Mouse (Mus musculus) stomach, embryonic 15.5 days (tissue): ENCODE measurements at regions not wholly inside any gene's neighbourhood (a gene's known extent, or its start where the extent isn't known, plus 50 kb on each side); places are given as distances from the start of the nearest gene placed in this dataset.

ENCODE experiments used
- ATAC-seq: fragments of 200-750 bp; cut with Nextera tagmentation; 2 replicates; pipeline ENCODE4 v1.8.0; 2017; ENCODE audit warnings: low read depth, moderate number of reproducible peaks, moderate TSS enrichment; ENCODE audit not compliant: insufficient read depth, low FRiP score
- H3K27ac ChIP-seq: fragments of 300-500 bp; sonication (generic); 2 replicates; pipeline ENCODE4 v1.5.1; 2015; ENCODE audit warnings: mild to moderate bottlenecking, inconsistent platforms
- H3K27me3 ChIP-seq: fragments of 300-500 bp; sonication (generic); replicated peaks from 2 replicates; pipeline ENCODE4 v1.6.1; 2015; ENCODE audit warnings: inconsistent platforms
- H3K36me3 ChIP-seq: fragments of 300-500 bp; sonication (generic); 2 replicates; pipeline ENCODE4 v1.6.1; 2015; ENCODE audit warnings: inconsistent platforms
- H3K4me1 ChIP-seq: fragments of 300-500 bp; sonication (generic); 2 replicates; pipeline ENCODE4 v1.6.1; 2015; ENCODE audit warnings: inconsistent platforms
- H3K4me2 ChIP-seq: fragments of 300-500 bp; sonication (generic); 2 replicates; pipeline ENCODE4 v1.6.1; 2015; ENCODE audit warnings: mild to moderate bottlenecking, inconsistent platforms
- H3K4me3 ChIP-seq: fragments of 300-500 bp; sonication (generic); replicated peaks from 2 replicates; pipeline ENCODE4 v1.5.1; 2015; ENCODE audit warnings: inconsistent platforms
- H3K9ac ChIP-seq: fragments of 300-500 bp; sonication (generic); 2 replicates; pipeline ENCODE4 v1.6.1; 2015; ENCODE audit warnings: inconsistent platforms
- H3K9me3 ChIP-seq: fragments of 300-500 bp; sonication (generic); 2 replicates; pipeline ENCODE4 v1.6.1; 2016; ENCODE audit warnings: inconsistent platforms
- WGBS: fragments of 180-500 bp; shearing (Covaris S2); methylation state at CpG from one replicate; pipeline ENCODE4 v1.1.7; 2015; 5-methylcytosine and 5-hydroxymethylcytosine counted together

DNA sequence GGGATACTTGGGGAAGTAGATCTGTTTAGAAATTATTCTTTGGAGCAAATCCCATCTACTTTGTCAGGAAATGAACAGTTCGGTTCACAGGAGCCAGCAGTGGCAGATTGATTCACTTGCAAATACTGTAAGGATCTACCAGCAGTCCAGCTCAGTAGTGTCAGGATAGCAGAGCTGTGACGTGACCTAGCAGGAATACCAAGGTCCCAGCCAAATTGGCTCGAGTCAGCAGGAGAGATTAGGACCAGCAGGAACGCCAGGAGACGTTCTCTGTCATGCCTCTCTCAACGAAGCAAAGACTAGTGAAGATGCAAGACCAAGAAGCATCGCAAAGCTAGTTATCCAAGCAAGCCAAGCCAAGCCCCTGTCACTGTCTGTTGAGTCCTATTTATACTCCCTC lies 210.2 kb upstream of the Atp6ap2 start:
- Histone ChIP-seq H3K36me3 (no peaks in the 10 kb centered on the region), H3K4me1 (no peaks in the 10 kb centered on the region), H3K4me3 (no peak overlapping the region), H3K27ac (no peak overlapping the region), H3K9ac (no peak overlapping the region), H3K9me3 (no peaks in the 10 kb centered on the region), H3K27me3 (no peaks in the 10 kb centered on the region), H3K4me2 (no peak overlapping the region)
- 67% methylated on average over 7 of the region's 7 CpGs for WGBS
- no peak for ATAC-seq

DNA sequence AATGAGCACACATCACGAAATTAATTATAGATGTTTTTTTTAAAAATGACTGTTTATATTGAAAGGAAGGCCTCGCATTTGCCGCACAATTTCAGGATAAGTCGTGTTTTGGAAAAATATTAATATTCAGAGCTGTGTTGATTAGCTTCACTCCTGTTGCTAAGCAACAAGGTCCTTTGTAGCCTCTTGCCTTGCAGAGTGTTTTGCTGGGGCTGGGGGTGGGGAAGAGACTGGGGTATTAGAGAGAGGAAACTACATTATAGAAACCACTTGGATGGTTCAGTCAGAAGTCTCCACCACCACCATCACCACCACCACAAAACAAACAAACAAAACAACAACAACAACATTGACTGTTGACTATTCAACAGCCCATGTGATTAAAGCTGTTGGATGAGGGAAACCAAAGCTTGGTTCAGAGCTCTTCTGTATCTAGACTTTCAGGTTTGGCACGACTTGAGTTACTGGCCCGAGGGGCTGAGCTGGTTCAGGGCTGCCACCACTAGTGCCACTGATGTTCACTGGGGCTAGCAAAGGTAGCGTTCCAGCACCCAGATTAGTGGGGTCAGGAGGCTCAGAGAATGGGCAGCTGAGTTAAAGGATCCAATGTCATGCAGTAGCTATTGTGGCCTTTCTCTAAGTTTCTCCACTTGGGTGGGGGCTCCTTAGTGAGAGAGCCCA lies 195.3 kb upstream of the Atp6ap2 start:
- Histone ChIP-seq H3K4me1 (no peaks in the 10 kb centered on the region), H3K9me3 (no peaks in the 10 kb centered on the region), H3K4me3 (no peak overlapping the region), H3K9ac (no peak overlapping the region), H3K27ac (no peak overlapping the region), H3K4me2 (no peak overlapping the region), H3K36me3 (no peaks in the 10 kb centered on the region), H3K27me3 (no peaks in the 10 kb centered on the region)
- WGBS: 64% methylated on average over 7 of the region's 7 CpGs
- ATAC-seq: no peak

DNA sequence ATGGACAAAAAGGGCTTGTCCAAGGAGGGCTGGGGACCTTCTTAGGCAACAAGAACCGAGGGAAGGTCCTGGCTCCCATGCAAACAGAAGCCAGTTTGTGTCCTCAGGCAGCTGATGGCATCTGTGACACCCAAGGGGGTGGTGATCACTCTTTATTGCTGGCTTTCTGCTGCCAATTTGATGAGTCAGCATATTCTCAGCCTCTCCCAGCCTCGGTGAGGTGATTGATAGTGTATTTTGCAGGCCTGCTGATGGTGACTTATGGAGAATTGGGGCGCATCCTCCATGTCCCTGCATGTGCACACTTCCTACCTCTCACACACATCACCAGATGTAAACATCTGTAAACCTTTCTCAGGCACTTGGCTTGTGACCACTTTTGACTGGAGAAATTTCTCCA lies 178.3 kb upstream of the Atp6ap2 start:
- H3K4me2 ChIP-seq: no peak overlapping the region
- no peaks in the 10 kb centered on the region for H3K4me1 ChIP-seq
- H3K36me3 ChIP-seq: no peaks in the 10 kb centered on the region
- H3K27ac ChIP-seq: no peak overlapping the region
- no peak overlapping the region for H3K4me3 ChIP-seq
- H3K27me3 ChIP-seq: no peaks in the 10 kb centered on the region
- WGBS: 54% methylated on average over 3 of the region's 3 CpGs
- no peaks in the 10 kb centered on the region for H3K9me3 ChIP-seq
- H3K9ac ChIP-seq: no peak overlapping the region
- ATAC-seq: no peak

DNA sequence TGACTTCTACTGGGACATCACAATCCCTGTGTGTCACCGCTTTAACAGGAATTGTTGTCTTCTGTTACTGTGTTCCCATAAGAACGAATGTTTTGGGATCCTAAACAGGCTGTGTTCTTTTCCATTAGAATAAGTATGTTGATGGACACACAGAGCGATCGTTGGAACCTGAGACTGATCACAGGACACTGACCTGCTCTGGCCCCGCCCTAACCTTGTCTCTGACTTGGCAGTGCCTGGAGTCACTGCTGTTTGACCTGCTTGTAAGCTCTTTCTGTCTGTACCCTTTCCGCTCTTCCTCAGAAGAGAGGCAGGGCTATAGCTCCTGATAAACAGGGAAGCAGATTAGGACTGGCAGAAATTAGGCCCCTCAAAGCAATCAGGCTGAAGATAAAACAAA lies 162.0 kb upstream of the Atp6ap2 start:
- Histone ChIP-seq H3K27ac (no peak overlapping the region), H3K9ac (no peak overlapping the region), H3K4me1 (no peaks in the 10 kb centered on the region), H3K36me3 (no peaks in the 10 kb centered on the region), H3K27me3 (no peaks in the 10 kb centered on the region), H3K4me3 (no peak overlapping the region), H3K4me2 (no peak overlapping the region), H3K9me3 (no peaks in the 10 kb centered on the region)
- WGBS: 76% methylated on average over 6 of the region's 6 CpGs
- no peak for ATAC-seq

DNA sequence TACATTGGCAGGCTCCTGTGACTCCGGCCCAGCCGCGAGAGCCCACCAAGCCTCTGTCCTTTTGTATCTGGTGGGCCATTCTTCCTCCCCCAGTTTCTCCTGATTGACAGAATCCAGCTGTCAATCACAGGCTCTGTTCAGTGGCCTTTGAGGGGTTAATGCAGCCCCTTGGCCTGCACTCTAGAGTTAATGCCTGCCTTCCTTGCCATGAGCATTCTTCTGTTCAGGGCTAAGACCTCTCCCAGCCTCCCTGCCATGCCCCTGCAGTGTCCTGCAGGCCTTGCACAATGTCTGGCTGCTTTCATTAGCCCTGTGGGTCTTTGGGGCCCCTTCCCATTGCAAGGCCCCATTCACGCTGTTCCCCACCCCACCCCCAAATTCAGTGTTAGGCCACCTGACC lies 160.9 kb upstream of the Atp6ap2 start:
- H3K4me1 ChIP-seq: no peaks in the 10 kb centered on the region
- H3K27ac ChIP-seq: no peak overlapping the region
- H3K27me3 ChIP-seq: no peaks in the 10 kb centered on the region
- WGBS: 77% methylated on average over 4 of the region's 4 CpGs
- no peak overlapping the region for H3K4me2 ChIP-seq
- no peak overlapping the region for H3K4me3 ChIP-seq
- no peaks in the 10 kb centered on the region for H3K9me3 ChIP-seq
- H3K9ac ChIP-seq: no peak overlapping the region
- no peaks in the 10 kb centered on the region for H3K36me3 ChIP-seq
- ATAC-seq: no peak

DNA sequence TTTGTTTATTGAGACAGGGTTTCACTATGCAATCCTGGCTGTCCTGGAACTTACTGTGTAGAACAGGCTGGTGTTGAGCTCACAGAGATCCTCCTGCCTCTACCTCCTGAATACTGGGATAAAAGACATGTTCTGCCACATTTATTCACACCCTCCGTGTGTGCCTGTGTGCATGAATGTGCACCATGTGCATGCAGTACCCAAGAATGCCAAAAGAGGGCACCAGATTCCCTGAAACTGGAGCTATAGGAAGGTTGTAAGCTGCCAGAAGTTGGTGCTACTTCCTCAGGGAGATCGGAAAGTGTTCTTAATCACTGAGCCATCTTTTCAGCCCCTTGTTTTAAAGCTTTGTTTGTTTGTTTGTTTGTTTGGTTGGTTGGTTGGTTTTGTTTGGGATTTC lies 155.3 kb upstream of the Atp6ap2 start:
- H3K9ac ChIP-seq: no peak overlapping the region
- no peaks in the 10 kb centered on the region for H3K9me3 ChIP-seq
- no peak for ATAC-seq
- no peaks in the 10 kb centered on the region for H3K4me1 ChIP-seq
- no peaks in the 10 kb centered on the region for H3K27me3 ChIP-seq
- no peak overlapping the region for H3K4me2 ChIP-seq
- 91% methylated on average over 2 of the region's 2 CpGs for WGBS
- H3K4me3 ChIP-seq: no peak overlapping the region
- H3K36me3 ChIP-seq: no peaks in the 10 kb centered on the region
- no peak overlapping the region for H3K27ac ChIP-seq

DNA sequence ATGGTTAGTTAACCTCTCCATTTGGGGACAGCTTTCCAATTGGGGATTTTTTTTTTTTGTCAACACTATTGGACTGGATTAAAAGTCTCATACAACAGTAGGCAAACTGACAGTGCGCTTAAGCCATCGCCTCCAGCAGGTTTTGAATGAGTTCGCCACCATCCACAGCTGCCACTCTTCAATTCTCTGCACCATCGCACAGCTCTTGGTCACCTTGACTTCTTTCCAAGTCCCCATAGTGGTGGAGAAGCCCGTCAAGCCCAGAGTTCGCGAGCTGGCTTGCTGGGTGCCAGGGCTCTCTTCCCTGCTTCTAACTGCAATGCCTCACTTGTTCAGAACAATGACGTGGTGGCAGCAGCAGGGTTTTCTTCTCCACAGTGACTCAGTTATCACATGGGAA lies 151.9 kb upstream of the Atp6ap2 start:
- Histone ChIP-seq H3K9me3 (no peaks in the 10 kb centered on the region), H3K27ac (no peak overlapping the region), H3K27me3 (no peaks in the 10 kb centered on the region), H3K9ac (no peak overlapping the region), H3K4me3 (no peak overlapping the region), H3K4me1 (no peaks in the 10 kb centered on the region), H3K36me3 (no peaks in the 10 kb centered on the region), H3K4me2 (no peak overlapping the region)
- 65% methylated on average over 8 of the region's 8 CpGs for WGBS
- no peak for ATAC-seq

DNA sequence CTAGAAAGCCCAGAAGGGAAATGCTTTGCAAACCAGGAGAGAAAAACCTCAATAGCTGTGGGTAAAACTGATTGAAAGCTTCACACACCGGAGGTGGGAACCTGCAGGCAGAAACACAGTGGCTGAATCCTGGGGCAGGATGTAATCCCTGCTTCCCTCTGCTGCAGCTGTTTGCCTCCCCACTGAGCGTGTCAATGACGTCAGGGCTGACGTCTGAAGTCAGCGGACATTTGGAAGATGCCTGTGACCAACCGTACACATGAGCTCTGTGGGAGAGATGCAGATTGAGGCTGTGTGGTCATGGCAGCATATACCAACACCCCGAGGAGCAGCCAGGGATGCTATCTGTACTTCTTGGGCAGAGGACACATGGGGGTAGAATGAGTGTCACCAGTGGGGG lies 151.5 kb upstream of the Atp6ap2 start:
- Histone ChIP-seq H3K4me1 (no peaks in the 10 kb centered on the region), H3K4me2 (no peak overlapping the region), H3K27ac (no peak overlapping the region), H3K4me3 (no peak overlapping the region), H3K9ac (no peak overlapping the region), H3K9me3 (no peaks in the 10 kb centered on the region), H3K36me3 (no peaks in the 10 kb centered on the region), H3K27me3 (no peaks in the 10 kb centered on the region)
- WGBS: 47% methylated on average over 7 of the region's 7 CpGs
- no peak for ATAC-seq

DNA sequence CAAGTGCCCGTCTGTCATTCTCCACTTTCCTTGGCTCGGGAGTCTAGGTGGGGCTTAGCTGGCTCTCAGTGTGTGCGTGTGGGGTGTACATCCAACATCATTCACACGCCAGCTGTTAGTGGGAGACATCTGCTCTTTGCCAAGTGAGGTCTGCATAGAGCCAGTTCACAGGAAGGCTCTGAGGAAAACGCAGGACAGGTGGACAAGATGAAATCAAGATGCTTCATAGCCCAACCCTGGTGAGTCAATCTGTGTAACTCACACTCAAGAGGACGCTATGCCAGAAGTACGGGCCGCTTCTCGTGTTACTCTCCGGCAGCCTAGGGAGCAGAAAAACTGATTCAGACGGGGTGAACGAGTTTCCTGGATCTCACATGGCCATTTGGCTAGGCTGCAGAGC lies 148.2 kb upstream of the Atp6ap2 start:
- no peak for ATAC-seq
- Histone ChIP-seq H3K4me2 (no peak overlapping the region), H3K4me3 (no peak overlapping the region), H3K36me3 (no peaks in the 10 kb centered on the region), H3K9ac (no peak overlapping the region), H3K4me1 (no peaks in the 10 kb centered on the region), H3K9me3 (no peaks in the 10 kb centered on the region), H3K27me3 (no peaks in the 10 kb centered on the region), H3K27ac (no peak overlapping the region)
- WGBS: 57% methylated on average over 12 of the region's 12 CpGs

DNA sequence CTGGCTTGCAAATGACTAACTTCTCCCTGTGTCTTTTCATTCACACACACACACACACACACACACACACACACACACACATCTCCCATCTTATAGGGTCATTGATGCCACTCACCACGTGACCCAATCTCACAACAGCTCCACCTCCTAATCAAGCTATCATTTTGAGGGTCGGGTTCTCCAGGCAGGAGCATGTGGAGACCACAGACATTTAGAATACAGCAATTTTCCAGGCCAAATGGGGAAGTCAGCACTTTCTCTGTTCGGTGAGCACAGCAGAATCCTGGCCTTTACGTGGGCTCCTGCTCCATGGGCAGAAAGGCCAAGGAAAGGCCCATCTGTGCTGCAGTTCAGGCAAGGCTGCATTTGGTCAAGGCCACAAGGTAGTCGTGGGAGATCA lies 143.8 kb upstream of the Atp6ap2 start:
- no peaks in the 10 kb centered on the region for H3K4me1 ChIP-seq
- H3K27ac ChIP-seq: no peak overlapping the region
- H3K4me3 ChIP-seq: no peak overlapping the region
- ATAC-seq: no peak
- H3K9ac ChIP-seq: no peak overlapping the region
- no peaks in the 10 kb centered on the region for H3K36me3 ChIP-seq
- 70% methylated on average over 5 of the region's 5 CpGs for WGBS
- H3K4me2 ChIP-seq: no peak overlapping the region
- no peaks in the 10 kb centered on the region for H3K9me3 ChIP-seq
- H3K27me3 ChIP-seq: no peaks in the 10 kb centered on the region

DNA sequence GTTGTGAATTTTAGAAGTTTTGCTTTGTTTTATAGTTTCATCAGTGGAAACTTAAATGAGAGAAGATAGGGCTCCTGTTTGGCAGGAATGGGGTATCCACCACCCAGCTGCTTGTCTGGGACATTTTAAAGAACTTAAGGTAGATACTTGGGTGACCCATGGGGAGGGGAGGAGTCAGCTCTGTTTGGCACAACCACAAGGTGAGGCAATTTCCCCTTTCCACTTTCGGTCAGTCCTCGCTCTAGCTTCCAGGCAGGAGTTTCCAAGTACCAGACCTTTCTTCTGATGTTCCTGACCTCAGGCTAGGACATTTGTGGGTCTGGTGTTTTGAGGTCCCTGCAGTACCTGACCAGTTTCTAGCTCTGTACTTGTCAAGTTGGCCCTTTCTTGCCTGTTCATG lies 142.5 kb upstream of the Atp6ap2 start:
- no peak for ATAC-seq
- 90% methylated on average over 2 of the region's 2 CpGs for WGBS

DNA sequence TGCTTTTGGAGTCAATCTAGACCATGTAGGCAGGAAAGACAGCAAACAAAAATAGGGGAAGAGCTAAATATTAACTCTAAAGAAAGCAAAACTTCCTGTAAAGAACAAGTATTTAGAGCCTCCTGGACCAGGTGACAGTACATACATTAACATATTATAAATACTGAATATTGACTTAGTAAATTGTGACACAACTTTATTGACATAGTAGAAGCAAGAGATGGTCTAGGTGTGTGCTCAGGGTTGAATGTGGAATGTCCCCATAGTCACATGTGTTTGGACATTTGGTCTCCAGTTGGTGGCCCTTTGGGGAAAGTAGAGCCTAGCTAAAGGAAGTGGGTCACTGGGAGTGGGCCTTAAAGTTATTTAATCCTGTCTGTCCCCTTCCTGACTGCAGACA lies 139.6 kb upstream of the Atp6ap2 start:
- H3K4me3 ChIP-seq: no peak overlapping the region
- H3K27ac ChIP-seq: no peak overlapping the region
- no peaks in the 10 kb centered on the region for H3K4me1 ChIP-seq
- no peak overlapping the region for H3K4me2 ChIP-seq
- no peaks in the 10 kb centered on the region for H3K36me3 ChIP-seq
- ATAC-seq: no peak
- no peak overlapping the region for H3K9ac ChIP-seq
- H3K9me3 ChIP-seq: no peaks in the 10 kb centered on the region
- no peaks in the 10 kb centered on the region for H3K27me3 ChIP-seq

More for the DNA sequence above, 142.5 kb upstream of the Atp6ap2 start:
- Histone ChIP-seq H3K4me1 (no peaks in the 10 kb centered on the region), H3K27me3 (no peaks in the 10 kb centered on the region), H3K9ac (no peak overlapping the region), H3K4me3 (no peak overlapping the region), H3K4me2 (no peak overlapping the region), H3K36me3 (no peaks in the 10 kb centered on the region), H3K9me3 (no peaks in the 10 kb centered on the region), H3K27ac (no peak overlapping the region)

DNA sequence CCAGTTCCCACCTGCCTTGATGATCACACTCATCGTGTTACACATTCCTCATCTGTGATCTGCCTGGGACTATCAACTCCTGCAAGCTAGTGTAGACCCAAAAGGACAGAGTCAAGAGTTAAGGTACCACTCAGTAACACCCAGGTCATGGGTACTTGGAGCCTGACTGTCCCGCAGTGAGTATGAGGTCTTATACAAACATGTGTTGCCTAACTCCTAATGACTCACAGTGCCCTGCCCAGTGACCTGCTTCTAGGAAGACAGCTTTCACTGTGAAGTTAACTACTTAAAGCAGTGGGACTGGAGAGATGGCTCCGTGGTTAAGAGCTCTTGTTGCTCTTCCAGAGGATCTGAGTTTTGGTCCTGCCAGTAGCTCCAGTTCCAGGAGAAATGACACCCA lies 137.9 kb upstream of the Atp6ap2 start:
- no peaks in the 10 kb centered on the region for H3K27me3 ChIP-seq
- no peak for ATAC-seq
- H3K4me2 ChIP-seq: no peak overlapping the region
- no peak overlapping the region for H3K27ac ChIP-seq
- H3K9me3 ChIP-seq: no peaks in the 10 kb centered on the region
- no peaks in the 10 kb centered on the region for H3K36me3 ChIP-seq
- no peaks in the 10 kb centered on the region for H3K4me1 ChIP-seq
- no peak overlapping the region for H3K9ac ChIP-seq
- H3K4me3 ChIP-seq: no peak overlapping the region
- WGBS: 66% methylated on average over 3 of the region's 3 CpGs
